Mouse (Mus musculus) fibroblast of lung, adult 2 months (primary cell): ENCODE measurements around the gene Tnfsf13.
A peak's percentile ranks its signal among the peaks of the same experiment; 100 is the strongest.
"Not testable (repeated sequence)": the region's sequence is repeated elsewhere in the genome, so short reads cannot be mapped to it uniquely, and the experiment has no call there.

Experiments
- DNase-seq: peaks from one replicate; pipeline ENCODE4 v3.0.0-alpha.2; 2011; ENCODE audit warnings: low read depth

Tnfsf13 gene

GRCm38 (mm10) chr11:69685526-69686148 is at the start of gene Tnfsf13:
Gene Tnfsf13, minus strand, starts transcription at chr11:69685784.
- DNase-seq = peak; percentile 88

- DNase-seq = not testable (repeated sequence)
Measured at GRCm38 (mm10) chr11:69731408-69731807, 45.8 kb upstream of the Tnfsf13 start.

GRCm38 (mm10) chr11:69729063-69729462 is 43.5 kb upstream of the Tnfsf13 start:
- DNase-seq = no peak

- no peak for DNase-seq
Measured at GRCm38 (mm10) chr11:69725951-69726350, 40.4 kb upstream of the Tnfsf13 start.

- DNase-seq = no peak
Measured at GRCm38 (mm10) chr11:69723074-69723473, 37.5 kb upstream of the Tnfsf13 start.

GRCm38 (mm10) chr11:69720852-69721251 is 35.3 kb upstream of the Tnfsf13 start:
- DNase-seq = no peak

GRCm38 (mm10) chr11:69719423-69719822 is 33.8 kb upstream of the Tnfsf13 start:
- DNase-seq = no peak

- no peak for DNase-seq
Measured at GRCm38 (mm10) chr11:69718661-69719060, 33.1 kb upstream of the Tnfsf13 start.

GRCm38 (mm10) chr11:69716953-69717352 is 31.4 kb upstream of the Tnfsf13 start:
- DNase-seq = no peak

- no peak for DNase-seq
Measured at GRCm38 (mm10) chr11:69715929-69716328, 30.3 kb upstream of the Tnfsf13 start.

GRCm38 (mm10) chr11:69715482-69715881 is 29.9 kb upstream of the Tnfsf13 start:
- no peak for DNase-seq

GRCm38 (mm10) chr11:69714636-69715329 is 29.2 kb upstream of the Tnfsf13 start:
- no peak for DNase-seq

- no peak for DNase-seq
Measured at GRCm38 (mm10) chr11:69712954-69713672, 27.5 kb upstream of the Tnfsf13 start.

- no peak for DNase-seq
Measured at GRCm38 (mm10) chr11:69711082-69711481, 25.5 kb upstream of the Tnfsf13 start.

- DNase-seq = no peak
Measured at GRCm38 (mm10) chr11:69710470-69710869, 24.9 kb upstream of the Tnfsf13 start.

GRCm38 (mm10) chr11:69709554-69710446 is 24.2 kb upstream of the Tnfsf13 start:
- DNase-seq = no peak

GRCm38 (mm10) chr11:69708614-69709265 is 23.2 kb upstream of the Tnfsf13 start:
- DNase-seq = no peak

- DNase-seq = no peak
Measured at GRCm38 (mm10) chr11:69707873-69708381, 22.3 kb upstream of the Tnfsf13 start.

GRCm38 (mm10) chr11:69707480-69707847 is 21.9 kb upstream of the Tnfsf13 start:
- DNase-seq = no peak

GRCm38 (mm10) chr11:69706775-69707479 is 21.3 kb upstream of the Tnfsf13 start:
- DNase-seq = peak; percentile 96

- no peak for DNase-seq
Measured at GRCm38 (mm10) chr11:69704613-69705010, 19.0 kb upstream of the Tnfsf13 start.
